Mouse (Mus musculus) cerebellum, adult 8-10 months (tissue): ENCODE results near the gene Wdr25.

Source experiments
- DNase-seq: peaks from one replicate; pipeline ENCODE4 v3.0.0; 2022

Wdr25 gene

DNA sequence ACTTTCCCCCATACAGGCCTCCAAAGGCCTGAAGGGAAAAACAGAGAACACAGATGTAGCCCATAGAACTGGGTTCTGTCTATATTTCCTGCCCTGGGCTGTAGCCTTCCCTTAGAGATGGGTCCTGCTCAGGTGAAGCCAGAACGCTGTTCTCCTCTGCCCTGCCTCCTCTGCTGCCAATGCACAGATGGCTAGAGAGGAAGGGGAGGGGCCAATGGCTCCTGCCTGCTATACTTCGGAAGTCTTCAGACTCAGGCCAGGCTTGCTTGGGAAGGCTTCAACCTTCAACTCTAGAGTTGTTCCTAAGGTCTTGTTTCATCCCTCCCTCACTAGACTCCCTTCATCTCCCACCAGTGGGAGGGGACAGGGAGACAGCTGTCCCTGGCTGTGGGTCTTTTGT is 176.3 kb downstream of the Wdr25 start:
- DNase-seq, result no peak

- peak; percentile 70 for DNase-seq
Observed at GRCm38 (mm10) chr12:109071248-109071647, 177.8 kb downstream of the Wdr25 start.

GRCm38 (mm10) chr12:109074106-109074505 is 180.7 kb downstream of the Wdr25 start:
- no peak for DNase-seq

- DNase-seq, result no peak
Observed at GRCm38 (mm10) chr12:109074777-109075285, 181.4 kb downstream of the Wdr25 start.

DNA sequence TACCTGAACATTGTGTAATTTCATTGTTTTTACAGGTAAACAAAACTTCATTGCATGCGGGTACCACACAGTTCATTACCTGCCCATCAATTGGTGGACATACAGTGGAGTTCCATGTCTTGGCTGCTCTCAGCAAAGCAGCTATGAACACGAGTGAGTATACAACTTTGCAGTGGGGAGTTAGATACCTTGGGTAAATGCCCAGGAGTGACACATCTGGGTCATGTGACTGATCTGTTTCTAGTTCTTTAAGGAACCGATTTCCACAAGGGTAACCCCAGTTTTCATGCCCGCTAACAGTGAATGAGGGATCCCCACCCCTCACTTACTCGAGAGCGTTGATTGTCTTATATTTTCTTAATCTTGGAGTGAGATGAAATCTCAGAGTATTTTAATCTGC is 183.6 kb downstream of the Wdr25 start:
- DNase-seq, result no peak
